In the genomic region with DNA sequence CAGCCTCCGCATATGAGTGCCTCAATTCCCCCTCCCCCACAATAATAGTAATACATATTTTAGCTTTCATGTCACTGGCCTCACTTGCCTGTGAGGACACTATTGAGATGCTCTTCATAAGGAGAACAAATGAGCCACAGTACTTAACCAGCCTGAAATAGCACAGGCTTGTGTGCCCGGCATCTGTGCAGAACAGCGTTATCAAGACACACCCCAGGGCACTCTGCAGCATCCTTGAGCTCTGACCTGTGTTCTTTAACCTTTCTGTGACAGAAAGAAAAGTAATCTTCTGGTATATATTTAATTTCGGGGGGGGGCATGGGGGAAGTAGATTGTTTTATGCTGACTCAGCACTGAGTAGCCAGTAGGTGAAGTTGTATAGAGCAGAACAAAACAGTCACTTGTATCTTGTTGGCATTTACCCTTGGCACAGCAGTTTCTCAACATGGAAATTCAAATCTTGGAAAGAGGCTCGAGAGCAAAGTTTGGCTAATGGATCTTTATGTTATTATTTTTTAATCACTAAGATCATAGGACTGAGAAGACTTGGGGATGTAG, we compare ENCODE assay signal across 2 mouse cellular contexts.
TF ChIP-seq lines count a peak whose summit lies in the region.

No protein-coding gene starts in this region.

TF ChIP-seq in CH12.LX, 34 proteins besides CTCF, POLR2A, EP300 and RAD21:
- TF ChIP-seq MAX (IDR thresholded peaks at IDR 0.05; ENCODE audit: low read length) (no peak), MAFK (IDR thresholded peaks at IDR 0.05; ENCODE audit: insufficient replicate concordance, low read length) (peak; percentile 93)

TF ChIP-seq in ES-E14, 5 proteins besides CTCF, POLR2A, EP300 and RAD21:
- peak; percentile 95 for TF ChIP-seq MAFK (IDR thresholded peaks at IDR 0.05; ENCODE audit: insufficient read depth, low read depth, low read length)
- TF ChIP-seq ZC3H11A (IDR thresholded peaks at IDR 0.05; ENCODE audit: borderline replicate concordance, low read depth, low read length), result no peak
TF ChIP-seq in ES-E14: peak in this region for 1.
